8 mouse cellular contexts compared by ENCODE assay signal in the genomic region with DNA sequence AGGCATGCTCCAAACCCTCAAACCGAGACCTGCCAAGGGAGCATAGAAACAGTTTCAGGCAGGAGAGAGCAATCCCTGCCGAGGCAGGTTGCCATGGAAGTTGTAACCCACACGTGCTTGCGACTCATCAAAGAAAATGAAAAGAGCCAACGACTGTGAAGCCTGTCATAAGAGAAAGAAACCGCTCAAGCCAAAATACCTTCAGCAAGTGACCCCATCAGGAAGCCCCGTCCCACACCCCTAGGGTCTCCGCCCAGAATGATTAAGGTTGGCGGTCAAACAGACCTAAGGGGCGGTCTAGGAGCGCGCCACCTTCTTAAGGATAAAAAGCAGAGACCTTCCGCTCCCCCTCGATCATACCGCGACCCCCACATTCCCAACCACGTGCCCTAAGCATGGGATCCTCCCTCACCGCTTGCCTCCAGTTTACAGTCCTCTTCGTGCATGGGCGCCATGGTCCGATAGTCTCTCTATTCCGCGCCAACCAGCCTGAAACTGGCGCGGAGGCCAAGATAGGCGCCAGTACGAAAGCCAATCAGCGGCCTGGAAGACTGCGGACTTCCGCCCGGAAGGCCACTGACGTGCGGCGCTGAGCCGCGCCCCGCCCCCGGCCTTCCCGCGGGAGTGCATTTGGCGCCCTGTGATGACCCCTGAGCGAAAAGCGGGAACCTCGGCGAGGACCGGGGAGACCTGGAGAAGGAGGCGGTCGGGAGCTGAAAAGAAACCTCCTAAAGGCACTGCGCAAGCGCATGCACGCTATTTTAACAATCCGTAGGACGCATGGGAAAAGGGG. TPM values are rescaled to one million over a fixed set of nuclear protein-coding genes. Genes with fewer than 3 reads are reported as not detected.
DNase-seq lines count a peak whose midpoint lies in the region; ATAC-seq lines count a peak whose summit lies in the region.

A gene (minus strand): TSS at position 499 of the 793 bp plus-strand sequence.

- H3K4me2 ChIP-seq in hindbrain, embryonic 12.5 days (replicated peaks): peak within 1 kb of the TSS; percentile 57

- DNase-seq in MN1 (ENCODE audit: low spot score): peak; percentile 87
- peak; percentile 91 for DNase-seq in cerebellum, adult 9-10 months
- peak; percentile 67 to 81 for DNase-seq in frontal cortex, adult 2 months (ENCODE audit: extremely low spot score in 1 of 2, low spot score in 1 of 2)
- DNase-seq in layer of hippocampus, postnatal 14 days (ENCODE audit: low spot score in 2 of 2): peak; percentile 66 to 79
- DNase-seq in lung, postnatal 14 days: peak; percentile 78
- peak; percentile 60 for DNase-seq in retina, adult 2 months (ENCODE audit: low read depth, low spot score)
- peak; percentile 67 to 77 for DNase-seq in thymus, postnatal 36 days

- no peaks in the 10 kb centered on the region for H3K27me3 ChIP-seq in hindbrain, embryonic 12.5 days

- H3K36me3 ChIP-seq in hindbrain, embryonic 12.5 days: no peaks in the 10 kb centered on the region

- H3K9ac ChIP-seq in hindbrain, embryonic 12.5 days: peak within 1 kb of the TSS; percentile 57

- peak within 1 kb of the TSS; percentile 40; the same call in 1 of the 2 replicates for H3K27ac ChIP-seq in hindbrain, embryonic 12.5 days

- WGBS in hindbrain, embryonic 12.5 days: 18% methylated on average over 53 of the region's 53 CpGs

- no peaks in the 10 kb centered on the region for H3K9me3 ChIP-seq in hindbrain, embryonic 12.5 days (replicated peaks)

- H3K4me1 ChIP-seq in hindbrain, embryonic 12.5 days: 0 out of 2 replicates have a peak, but pooled peaks cover 2% of the 10 kb centered on the region

- ATAC-seq in hindbrain, embryonic 12.5 days (ENCODE audit: low FRiP score): peak; percentile 99

- H3K4me3 ChIP-seq in hindbrain, embryonic 12.5 days: peak within 1 kb of the TSS; percentile 45

RNA-seq across cellular contexts. Expression of the gene that starts here (rescaled TPM):
- polyA plus RNA-seq in frontal cortex, adult 2 months (2012; rRNA removed): 2.8 and 3.1 TPM in 2 replicates
- 13.3 and 13.6 TPM in 2 replicates for polyA plus RNA-seq in hindbrain, embryonic 12.5 days (2016; fragmentation: Nextera tagmentation; extraction: Ambion mirVana)
- total RNA-seq in layer of hippocampus, postnatal 14 days (2021): 10 to 100 TPM in 1 of 2 experiments, 1 to 10 TPM in 1; 9.2 to 10.2 TPM

Comparison
In these comparisons a context has a peak if more than half of its experiments do, and no peak if none do; other contexts are left out.
1. Peak in every context shown above with its lines: DNase-seq, ATAC-seq, H3K4me3 ChIP-seq and H3K27ac ChIP-seq.